Mouse (Mus musculus) gastrocnemius, postnatal 25 days (tissue): ENCODE measurements around the gene Sdr9c7. TPM values are rescaled to one million over a fixed set of nuclear protein-coding genes. Genes with fewer than 3 reads are reported as not detected.
"Not testable (repeated sequence)": the region's sequence is repeated elsewhere in the genome, so short reads cannot be mapped to it uniquely, and the experiment has no call there.

ENCODE experiments used
- DNase-seq: peaks from one replicate; pipeline ENCODE4 v3.0.0; 2022
- long read RNA-seq, 2 experiments: library from polyadenylated mRNA; stranded (forward); transcript quantifications; one replicate each; pipeline ENCODE4 v2.0.0; 2021
- total RNA-seq, 2 experiments: library from RNA; stranded (reverse); gene quantifications; 1 replicate in 1 of 2; 2 replicates in 1 of 2; pipeline ENCODE4 v1.2.3; 2021

Sdr9c7 gene
- total RNA-seq: not detected
- long read RNA-seq, experiment 1: 0 reads
- long read RNA-seq, experiment 2: 0 reads

DNA sequence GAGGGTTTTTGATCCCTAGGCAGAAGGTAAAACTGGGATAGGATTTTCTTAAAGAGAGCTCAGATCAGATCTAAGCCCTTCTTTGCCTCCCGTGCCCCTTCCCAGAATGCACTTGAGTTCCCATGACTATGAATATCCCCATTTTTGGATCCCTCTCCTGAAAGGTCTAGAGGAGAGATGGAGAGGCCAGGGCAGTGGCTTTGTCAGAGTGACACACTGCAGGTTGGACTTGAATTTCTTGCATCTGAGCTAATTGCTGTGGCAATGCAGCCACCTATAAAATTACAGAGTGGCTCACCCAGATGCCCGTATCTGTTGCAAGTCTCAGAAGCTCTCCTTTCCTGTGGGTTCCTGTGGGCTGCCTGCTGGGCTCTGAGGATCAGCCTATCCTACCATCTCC is at the start of gene Sdr9c7:
TSS of gene Sdr9c7 (plus strand) at position 301 of the 400 bp plus-strand sequence.
- DNase-seq: no peak

DNA sequence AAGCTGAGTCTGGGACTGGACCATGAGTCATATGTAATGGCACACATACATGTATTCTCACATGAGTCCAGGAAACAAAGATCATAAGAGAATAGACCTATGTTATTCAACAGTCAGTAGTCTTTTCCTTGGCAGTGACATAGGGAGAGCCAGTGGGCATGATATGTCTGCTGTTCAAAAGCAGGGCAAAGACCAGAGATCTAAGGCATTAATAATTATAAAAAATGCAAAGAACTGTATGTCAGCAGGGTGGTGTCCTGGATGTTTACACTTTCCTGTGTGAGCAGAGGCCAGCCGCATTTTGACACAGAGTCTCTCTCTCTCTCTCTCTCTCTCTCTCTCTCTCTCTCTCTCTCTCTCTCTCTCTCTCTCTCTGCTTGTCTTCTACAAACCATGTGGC is 48.7 kb upstream of the Sdr9c7 start, which contains the start of gene Rdh19:
TSS of gene Rdh19 (plus strand) at position 301 of the 400 bp plus-strand sequence.
- DNase-seq: no peak

DNA sequence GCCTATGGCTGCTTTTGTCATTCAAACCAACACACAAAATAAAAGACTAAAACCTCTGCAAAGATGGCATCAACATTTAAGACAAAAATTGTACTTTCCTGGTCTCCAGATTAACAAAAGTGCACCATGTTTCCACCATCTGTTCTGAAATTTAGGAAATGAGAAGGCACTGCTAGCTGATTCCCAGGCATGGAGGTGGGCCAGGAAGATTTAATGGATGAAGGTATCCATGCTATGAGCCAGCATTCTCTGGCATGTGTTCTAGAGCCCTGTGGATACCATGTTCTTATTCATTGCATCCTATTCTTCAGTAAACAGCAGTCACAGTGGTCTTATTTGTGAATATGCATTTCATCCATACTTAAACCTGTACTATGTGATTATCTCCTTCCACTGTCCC is 41.9 kb upstream of the Sdr9c7 start:
- no peak for DNase-seq

DNA sequence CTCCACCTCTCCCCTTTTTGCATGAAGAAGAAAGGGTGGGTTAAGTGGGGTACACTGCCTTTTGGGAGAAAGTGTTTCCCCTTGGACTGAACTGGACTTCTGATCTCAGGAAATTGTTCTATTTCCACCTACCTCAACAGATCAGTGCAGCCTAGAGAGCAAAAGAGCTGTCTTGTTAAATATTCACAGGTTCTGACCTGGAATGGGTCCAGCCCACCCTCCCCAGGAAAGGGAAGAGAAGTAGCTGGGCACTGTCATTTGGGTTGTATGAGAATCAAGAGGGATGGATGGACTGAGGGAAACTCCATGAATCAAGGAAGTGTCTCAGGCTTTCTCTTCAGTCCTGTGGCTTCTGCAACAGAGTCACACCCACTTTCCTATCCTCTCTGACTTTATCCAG is 33.4 kb upstream of the Sdr9c7 start:
- DNase-seq: no peak

DNA sequence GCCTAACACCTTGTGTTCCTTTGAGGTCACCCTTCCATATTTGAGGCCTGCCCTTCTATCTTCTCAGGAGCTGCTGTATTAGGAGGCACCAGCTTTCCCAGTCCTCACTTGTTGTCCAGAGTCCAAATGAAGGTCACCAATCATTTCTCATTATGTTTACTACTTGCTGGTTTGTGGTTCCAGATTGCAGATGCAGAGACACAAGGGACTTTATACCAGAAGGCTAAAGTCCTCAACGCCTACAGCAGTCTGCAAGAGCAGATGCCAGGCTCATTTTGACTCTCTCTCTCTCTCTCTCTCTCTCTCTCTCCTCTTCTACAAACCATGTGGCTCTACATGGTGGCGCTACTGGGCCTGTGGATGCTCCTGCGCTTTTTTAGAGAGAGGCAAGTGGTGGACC is 32.1 kb upstream of the Sdr9c7 start, which contains the start of gene Rdh16f2:
TSS of gene Rdh16f2 (plus strand) at position 243 of the 400 bp plus-strand sequence.
- no peak for DNase-seq

DNA sequence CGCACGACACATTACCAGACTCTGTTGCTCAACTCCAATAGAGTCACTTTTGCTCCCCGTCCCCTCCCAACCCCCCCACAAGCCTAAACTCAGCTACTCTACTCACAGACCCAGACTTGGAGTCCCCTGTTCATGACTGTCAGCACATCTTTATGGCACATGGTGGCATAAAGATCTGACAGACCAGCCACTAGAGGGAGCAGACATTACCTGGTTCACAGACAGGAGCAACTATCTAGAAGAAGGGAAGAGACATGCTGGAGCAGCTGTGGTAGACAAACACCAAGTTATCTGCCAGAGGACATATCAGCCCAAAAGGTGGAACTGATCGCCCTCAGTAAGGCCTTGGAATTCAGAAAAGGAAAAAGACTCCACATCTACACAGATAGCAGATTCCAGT is 25.8 kb upstream of the Sdr9c7 start:
- no peak for DNase-seq

DNA sequence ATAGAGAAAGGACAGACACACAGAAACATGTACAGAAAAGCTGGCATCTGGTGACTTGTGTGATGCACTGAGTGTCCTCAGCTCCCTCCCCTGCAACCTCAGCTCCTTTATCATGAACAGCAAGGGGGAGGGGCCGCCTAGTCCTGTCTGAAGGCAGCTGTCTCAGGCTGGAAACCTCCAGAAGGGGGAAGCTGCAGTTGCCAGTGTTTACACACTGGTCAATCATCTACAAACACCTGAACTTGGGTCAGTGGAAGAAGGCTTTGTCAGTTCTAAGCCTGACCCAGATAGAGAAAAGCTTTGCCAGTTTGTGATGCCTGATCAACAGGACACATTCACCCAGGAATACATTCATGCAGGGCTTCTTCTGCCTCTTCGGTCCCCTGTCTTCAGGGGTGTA is 20.6 kb upstream of the Sdr9c7 start:
- DNase-seq: no peak

DNA sequence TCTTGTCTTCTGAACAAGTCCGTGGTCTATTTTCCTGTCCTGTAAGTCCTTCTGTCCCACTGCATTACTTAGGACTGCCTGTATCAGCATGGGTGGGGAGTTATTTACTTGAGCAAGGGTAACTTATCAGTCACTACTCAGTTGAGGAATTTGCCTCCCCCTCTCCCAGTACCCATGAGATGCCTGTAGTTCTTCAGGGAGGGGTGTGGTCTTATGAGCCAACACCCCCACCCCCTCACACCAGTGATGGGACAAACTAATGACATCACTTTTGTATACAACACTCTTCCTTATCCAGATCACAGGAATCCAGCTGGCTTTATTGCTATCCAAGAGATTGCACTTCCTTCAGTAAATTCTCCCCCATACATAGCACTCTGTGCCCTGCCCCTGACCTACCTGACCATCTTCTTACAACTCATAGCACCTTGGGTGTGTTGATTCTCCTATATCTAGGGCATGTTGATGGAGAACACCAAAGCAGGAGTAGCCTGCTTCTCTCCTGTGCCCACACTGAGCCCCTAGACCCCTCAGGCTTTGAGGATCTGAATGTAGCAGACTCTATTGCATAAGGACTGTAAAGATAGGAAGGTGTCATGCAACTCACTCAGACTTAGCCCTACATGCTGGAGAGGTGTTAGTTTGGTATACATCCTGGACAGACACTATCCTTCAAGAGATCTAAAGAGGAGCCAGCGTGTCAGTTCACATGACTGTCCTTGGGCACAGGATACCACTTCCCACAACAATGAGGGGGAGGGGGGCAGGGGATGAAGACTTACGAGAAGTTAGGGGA is 19.9 kb upstream of the Sdr9c7 start:
- no peak for DNase-seq

DNA sequence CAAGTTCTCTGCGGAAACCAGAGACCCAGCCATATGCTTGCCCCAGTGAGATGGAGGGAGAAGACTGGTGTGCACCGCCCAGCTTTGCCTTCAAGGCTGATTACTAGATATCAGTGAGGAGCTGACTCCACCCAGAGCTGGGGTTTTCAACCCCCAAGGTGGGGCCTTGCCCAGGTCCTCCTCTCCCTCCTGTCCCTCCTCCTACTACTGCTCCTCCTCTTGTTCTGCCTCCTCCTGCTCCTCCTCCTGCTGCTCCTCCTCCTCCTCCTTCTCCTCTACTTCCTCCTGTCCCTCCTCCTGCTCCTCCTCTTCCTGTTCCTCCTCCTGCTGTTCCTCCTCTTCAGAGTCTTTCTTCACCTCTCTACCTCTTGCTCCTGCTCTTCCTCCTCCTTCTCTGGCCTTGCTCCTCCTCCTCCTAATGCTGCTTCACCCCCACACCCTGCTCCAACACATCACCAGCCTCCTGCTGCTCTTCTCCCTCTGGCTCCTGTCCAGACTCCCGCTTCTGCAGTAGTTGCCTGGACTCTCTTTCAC is 19.1 kb upstream of the Sdr9c7 start:
- no peak for DNase-seq

DNA sequence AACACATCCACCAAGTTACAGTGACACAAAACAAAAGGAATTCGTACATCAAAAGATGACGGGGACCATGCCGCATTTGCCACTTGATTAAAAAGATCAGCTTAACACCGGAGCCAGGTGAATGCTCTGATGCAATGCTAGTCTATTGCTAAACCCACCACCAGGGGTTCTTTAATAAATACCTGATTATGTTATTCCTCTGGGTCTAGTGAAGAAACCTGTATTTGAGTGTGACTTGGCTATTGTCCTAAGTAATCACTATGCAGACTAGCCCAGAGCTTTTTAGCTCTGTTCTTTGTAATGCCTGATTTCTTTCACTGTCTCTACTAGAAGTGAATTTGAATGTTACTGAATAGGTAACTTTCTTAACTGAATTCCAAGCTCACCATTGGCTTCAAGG is 17.3 kb upstream of the Sdr9c7 start:
- no peak for DNase-seq

DNA sequence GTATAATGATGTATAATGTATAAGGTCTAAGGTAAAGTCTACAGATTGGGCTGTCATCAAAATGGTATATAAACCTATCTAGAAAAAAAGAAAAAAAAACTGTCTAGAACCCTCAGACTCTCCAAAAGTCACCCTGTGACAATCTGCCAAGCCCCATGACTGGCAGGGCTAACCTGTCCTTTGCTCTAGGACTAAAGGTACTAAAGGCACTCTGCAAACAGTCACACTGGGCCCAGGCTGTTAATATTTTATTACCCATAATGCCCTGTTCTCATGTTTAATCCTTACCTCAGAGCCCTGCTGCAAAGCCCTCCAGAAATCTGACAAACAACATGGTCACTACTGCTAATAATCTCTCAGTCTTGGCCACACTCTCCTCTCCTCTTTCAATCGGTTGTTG is 11.8 kb upstream of the Sdr9c7 start:
- no peak for DNase-seq

DNA sequence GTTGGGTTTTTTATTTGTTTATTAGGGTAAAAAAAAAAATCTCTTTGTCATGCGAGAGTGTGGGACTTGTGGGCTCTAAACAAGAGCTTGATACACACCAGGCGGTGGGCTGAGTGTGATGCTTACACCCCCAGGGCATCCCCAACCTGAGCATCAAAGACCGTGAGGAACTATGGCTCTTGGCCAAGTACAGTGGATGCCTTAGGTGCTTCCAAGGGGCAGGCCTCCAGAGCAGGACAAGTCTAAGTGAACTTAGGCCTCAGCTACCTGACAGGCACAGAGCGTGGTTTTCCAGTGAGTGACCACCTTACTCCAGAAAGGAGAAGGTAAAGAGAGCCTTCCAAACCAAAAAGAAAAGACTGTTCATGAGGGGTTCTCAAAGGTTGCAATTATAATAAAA is 11.3 kb upstream of the Sdr9c7 start:
- DNase-seq: no peak

DNA sequence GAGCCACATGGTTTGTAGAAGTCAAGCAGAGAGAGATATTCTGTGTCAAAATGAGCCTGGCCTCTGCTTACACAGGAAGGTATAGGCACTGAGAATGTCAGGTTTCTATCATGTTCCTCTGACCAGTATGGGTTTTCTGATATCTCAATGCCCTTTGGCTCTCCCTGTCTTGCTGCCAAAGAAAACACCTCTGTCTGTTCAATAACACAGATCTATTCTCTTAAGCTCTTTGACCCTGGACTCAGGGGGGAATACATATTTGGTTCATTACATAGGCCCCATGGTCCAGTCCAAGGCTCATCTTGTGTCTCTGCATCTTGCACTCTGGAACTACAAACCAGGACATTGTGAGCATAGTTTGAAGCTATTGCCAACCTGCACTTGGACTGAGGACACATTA is 9.7 kb upstream of the Sdr9c7 start, which contains the start of gene Rdh7:
TSS of gene Rdh7 (minus strand) at position 213 of the 400 bp plus-strand sequence.
- no peak for DNase-seq

DNA sequence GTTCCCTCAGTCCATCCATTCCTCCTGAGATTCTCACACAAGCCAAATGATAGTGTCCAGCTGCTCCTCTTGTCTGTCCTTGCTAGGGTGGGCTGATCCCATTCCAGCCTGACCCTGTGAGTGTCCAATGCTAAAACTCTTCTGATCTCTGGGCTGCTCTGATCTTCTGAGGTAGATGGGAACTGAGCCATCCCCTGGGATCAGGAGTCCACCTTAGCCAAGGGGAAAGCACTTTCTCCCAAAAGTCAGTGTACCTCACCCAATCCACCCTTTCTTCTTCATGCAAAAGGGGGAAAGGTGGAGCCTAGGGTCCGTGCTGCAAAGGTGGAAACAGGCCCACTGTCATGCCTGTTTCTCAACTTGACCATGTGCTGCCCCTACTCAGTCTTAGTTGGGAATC is 6.8 kb upstream of the Sdr9c7 start:
- DNase-seq: no peak

DNA sequence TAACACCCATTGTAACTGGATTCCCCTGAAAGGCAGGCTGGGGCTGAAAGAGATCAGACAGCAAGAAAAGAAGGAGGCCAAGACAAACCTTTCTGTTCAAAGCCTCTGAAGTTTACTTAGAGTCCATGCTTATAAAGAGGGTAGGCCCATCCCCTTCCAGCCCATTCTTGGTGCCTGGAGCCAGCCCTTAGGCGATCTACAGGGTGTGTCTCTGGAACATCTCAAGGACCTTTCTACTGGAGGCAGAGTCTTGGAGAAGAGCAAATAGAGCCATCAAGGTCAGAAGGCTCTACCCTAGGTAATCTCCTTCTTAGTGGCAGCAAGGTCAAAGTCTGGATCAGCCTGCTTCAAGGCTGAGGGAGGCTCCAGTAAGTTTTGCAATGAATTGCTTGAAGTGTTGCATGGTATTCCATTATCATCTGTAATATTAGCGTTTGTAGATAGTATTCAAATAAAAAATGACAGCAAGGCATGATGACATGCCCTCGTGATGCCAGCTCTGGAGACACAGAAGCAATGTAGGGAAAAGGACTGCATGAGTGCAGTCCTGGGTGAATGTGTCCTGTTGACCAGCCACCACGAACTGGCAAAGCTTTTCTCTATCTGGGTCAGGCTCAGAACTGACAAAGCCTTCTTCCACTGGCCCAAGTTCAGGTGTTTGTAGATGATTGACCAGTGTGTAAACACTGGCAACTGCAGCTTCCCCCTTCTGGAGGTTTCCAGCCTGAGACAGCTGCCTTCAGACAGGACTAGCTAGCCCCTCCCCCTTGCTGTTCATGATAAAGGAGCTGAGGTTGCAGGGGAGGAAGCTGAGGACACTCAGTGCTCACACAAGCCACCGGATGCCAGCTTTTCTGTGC is 4.9 kb upstream of the Sdr9c7 start:
- not testable (repeated sequence) for DNase-seq

DNA sequence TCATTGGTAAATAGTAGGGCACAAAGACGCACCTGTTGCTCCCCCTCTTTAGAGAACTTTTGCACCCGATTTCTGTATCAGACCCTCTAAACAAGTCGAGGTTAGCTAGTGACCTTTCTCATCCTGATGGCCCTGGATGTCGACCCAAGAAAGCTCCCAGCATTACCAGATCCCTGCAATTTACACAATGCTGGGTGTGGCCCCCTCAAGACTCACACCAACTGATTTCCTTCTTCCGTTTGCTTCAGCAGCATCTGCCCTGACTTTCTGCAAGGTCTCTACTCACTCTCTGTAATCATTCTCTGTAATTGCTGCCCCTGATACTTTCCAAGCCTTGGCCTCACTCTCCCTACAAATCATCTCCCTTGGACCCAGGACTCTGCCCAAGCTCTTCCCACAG is 1.6 kb upstream of the Sdr9c7 start:
- DNase-seq: no peak

DNA sequence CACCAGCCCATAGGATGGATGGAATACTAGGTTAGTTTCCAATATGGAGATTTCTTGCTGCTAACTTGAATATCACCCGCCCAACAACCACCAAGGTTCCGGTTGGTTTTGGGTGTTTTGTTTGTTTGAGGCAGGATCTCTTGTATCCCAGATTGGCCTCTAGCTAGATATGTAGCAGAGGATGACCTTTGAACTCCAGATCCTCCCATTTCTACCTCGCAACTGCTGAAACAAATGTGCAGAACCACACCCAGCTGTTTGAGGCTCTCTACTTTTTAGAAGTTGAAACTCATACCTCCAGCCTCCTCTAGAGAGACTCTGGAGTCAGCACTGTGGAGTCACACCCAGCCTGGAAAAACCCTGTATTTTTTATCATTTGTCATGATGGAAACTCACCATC is 812 bp upstream of the Sdr9c7 start:
- DNase-seq: no peak

DNA sequence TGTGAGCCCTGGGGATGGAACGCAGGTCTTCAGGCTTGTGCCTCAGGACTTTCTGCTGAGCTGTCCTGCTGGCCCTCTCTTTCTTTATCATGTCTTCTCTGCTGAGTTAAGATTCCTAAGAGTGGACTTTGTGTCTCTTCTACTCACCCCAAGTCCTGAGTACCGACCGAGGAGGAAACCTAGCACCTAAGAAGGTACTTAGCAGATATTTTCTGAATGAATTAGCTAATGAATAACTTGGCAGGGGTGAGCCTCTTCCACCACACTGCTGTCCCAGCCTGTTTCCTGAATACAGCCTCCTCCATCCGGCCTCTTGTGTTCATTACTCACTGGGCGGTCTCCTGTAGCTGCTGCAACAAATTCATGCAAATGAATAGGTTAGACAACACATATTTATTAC is 1.5 kb downstream of the Sdr9c7 start:
- no peak for DNase-seq

DNA sequence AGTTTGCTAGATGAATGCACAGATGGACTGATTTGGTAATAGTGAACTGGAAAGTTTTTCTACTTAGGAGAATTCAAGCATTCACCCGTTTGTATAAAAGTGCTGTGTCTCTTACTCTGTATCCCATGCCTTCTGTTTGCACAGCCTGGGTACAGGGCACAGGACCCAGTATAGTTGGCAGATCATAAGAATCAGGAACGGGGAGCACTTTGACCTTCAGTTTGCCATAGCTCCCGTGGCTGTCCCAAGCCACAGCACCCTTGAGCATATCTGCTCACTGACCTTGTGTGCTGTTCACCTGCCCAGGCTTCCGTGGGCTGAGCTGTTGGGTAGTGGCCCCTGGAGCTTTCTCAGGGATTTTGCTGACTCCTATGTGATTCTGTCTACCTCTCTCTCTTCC is 3.4 kb downstream of the Sdr9c7 start:
- no peak for DNase-seq

DNA sequence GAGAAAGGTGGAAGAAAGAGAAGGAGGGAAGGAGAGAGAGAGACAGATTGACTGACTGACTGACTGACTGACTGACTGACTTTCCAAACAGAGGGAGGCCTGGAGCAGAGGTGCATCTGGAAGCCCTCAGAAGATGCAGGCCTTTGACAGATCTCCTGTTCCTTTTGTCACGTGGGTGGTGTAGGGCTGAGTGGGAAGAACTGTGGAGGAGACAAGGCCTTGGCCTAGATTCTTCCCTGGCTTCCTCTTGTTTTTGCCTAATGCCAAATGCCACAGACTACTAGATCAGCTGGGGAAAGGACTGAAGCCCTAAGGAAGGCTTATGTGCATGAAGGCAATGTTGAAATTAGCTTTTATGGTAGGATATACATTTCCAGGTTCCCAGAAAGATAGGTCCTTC is 4.8 kb downstream of the Sdr9c7 start:
- no peak for DNase-seq

DNA sequence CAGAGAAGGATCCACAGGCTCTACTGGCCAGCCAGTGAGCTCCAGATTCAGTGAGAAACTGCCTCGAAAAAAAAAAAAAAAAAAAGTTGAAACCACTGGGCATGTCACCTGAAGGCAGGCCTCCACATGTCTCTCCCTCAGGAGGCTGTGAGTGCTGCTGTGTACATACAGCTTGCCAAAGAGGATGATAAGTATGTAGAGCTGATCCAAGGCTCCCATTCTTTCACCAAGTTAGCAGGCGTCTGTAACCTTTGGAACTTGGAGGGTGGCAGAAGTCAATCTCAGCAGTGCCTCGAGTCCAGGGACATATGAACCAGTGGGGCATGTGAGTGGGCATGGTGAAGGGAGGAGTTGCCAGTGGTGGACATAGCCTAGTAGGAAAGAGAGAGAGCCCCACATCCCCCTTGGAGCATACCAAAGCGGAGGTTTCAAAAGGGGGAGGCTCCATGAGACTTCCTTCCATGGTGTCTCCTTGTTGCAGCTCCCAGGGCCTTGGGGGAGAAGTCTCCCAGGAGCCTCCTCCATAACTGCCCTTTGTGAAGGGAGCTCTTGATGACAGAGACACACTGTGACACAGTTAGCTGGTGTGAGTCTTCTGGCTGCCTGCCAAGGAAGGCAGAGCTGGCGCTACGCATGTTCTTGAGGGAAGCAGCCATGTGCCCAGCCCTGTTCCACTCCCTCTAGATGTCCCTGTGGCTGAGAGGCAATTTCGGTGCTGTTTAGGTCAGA is 6.6 kb downstream of the Sdr9c7 start:
- DNase-seq: no peak

DNA sequence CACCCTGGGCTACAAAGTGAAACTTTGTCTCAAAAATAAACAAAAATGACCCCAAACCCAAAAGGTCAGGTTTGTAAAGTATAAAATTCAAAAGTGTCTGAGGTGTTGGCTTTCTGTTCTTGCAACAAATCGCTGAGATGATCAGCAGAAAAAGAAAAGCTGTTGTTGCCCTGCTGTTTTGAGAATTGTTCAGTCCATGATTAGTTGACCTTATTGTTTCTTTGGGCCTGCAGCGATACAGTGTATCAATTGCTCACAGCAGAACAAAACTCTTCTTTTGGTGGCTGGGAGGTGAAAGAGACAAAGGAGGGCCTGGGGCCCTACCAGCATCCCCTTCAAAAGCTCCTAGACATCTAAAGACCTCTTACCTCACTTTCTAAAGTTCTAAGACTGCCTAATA is 7.8 kb downstream of the Sdr9c7 start:
- DNase-seq: no peak
